Mouse (Mus musculus) kidney, postnatal 0 days (tissue): ENCODE measurements around the gene Ctsz. TPM values are rescaled to one million over a fixed set of nuclear protein-coding genes. Genes with fewer than 3 reads are reported as not detected.

ENCODE experiments used
- ATAC-seq: fragments of 200-750 bp; cut with Nextera tagmentation; replicated peaks from 2 replicates; pipeline ENCODE4 v1.8.0; 2017; ENCODE audit warnings: low read depth, moderate number of reproducible peaks, moderate TSS enrichment, moderate library complexity; ENCODE audit not compliant: low FRiP score
- DNase-seq: peaks from one replicate; pipeline ENCODE4 v3.0.0-alpha.2; 2016; ENCODE audit warnings: low spot score
- H3K27ac ChIP-seq: fragments of 300-500 bp; sonication (generic); 2 replicates; pipeline ENCODE4 v1.5.1; 2014; ENCODE audit warnings: mild to moderate bottlenecking
- H3K27me3 ChIP-seq: fragments of 300-500 bp; sonication (generic); 2 replicates; pipeline ENCODE4 v1.6.1; 2014; ENCODE audit warnings: low read length, mixed read lengths; ENCODE audit not compliant: insufficient read depth
- H3K36me3 ChIP-seq: fragments of 300-500 bp; sonication (generic); 2 replicates; pipeline ENCODE4 v1.6.1; 2014; ENCODE audit warnings: low read length, mixed read lengths; ENCODE audit not compliant: insufficient read depth
- H3K4me1 ChIP-seq: fragments of 300-500 bp; sonication (generic); replicated peaks from 2 replicates; pipeline ENCODE4 v1.6.1; 2014; ENCODE audit warnings: antibody characterized with exemption, low read length, mixed read lengths; ENCODE audit not compliant: insufficient read depth
- H3K4me2 ChIP-seq: fragments of 300-500 bp; sonication (generic); 2 replicates; pipeline ENCODE4 v1.6.1; 2014; ENCODE audit warnings: mild to moderate bottlenecking, low read length, moderate library complexity, mixed read lengths
- H3K4me3 ChIP-seq: fragments of 300-500 bp; sonication (generic); replicated peaks from 2 replicates; pipeline ENCODE4 v1.5.1; 2014; ENCODE audit warnings: low read depth, low read length
- H3K9ac ChIP-seq: fragments of 300-500 bp; sonication (generic); 2 replicates; pipeline ENCODE4 v1.6.1; 2014; ENCODE audit warnings: low read depth, low read length
- H3K9me3 ChIP-seq: fragments of 300-500 bp; sonication (generic); replicated peaks from 2 replicates; pipeline ENCODE4 v1.6.1; 2016; ENCODE audit warnings: low read length, inconsistent platforms, mixed read lengths
- CTCF ChIP-seq: IDR thresholded peaks from 2 replicates; pipeline ENCODE4 v1.5.1; 2016; ENCODE audit warnings: antibody characterized with exemption, low read depth, mild to moderate bottlenecking, moderate library complexity
- WGBS: fragments of 180-500 bp; shearing (Covaris S2); extraction: QIAGEN DNeasy Blood & Tissue Kit; methylation state at CpG from one replicate; pipeline ENCODE4 v1.1.7; 2014; 5-methylcytosine and 5-hydroxymethylcytosine counted together
- polyA plus RNA-seq: library from polyadenylated mRNA; unstranded; fragments of >200 nt; fragmentation: Nextera tagmentation; extraction: Ambion mirVana; gene quantifications from 2 replicates; pipeline ENCODE4 v1.2.1, GENCODE M21; 2015

The Ctsz gene
- polyA plus RNA-seq, 1 experiment from 2014 or later = 131 TPM

GRCm38 (mm10) chr2:174453681-174454080 lies 14.8 kb upstream of the Ctsz start:
- ATAC-seq (peak; percentile 44; the same call in 1 of the 2 replicates), DNase-seq (no peak)
- WGBS = 73% methylated on average over 7 of the region's 7 CpGs
- Histone ChIP-seq H3K4me1 (no peaks in the 10 kb centered on the region), H3K27me3 (no peaks in the 10 kb centered on the region), H3K4me2 (no peak overlapping the region), H3K4me3 (no peak overlapping the region), H3K9ac (no peak overlapping the region), H3K9me3 (no peaks in the 10 kb centered on the region), H3K36me3 (no peaks in the 10 kb centered on the region), H3K27ac (no peak overlapping the region)
- peak; percentile 60 for TF ChIP-seq CTCF

- Histone ChIP-seq H3K4me1 (no peaks in the 10 kb centered on the region), H3K9me3 (no peaks in the 10 kb centered on the region), H3K27me3 (no peaks in the 10 kb centered on the region), H3K4me2 (no peak within 1 kb of the TSS), H3K4me3 (no peak within 1 kb of the TSS), H3K27ac (no peak within 1 kb of the TSS), H3K9ac (no peak within 1 kb of the TSS), H3K36me3 (no peaks in the 10 kb centered on the region)
- WGBS = 68% methylated on average over 4 of the region's 4 CpGs
- no peak for TF ChIP-seq CTCF
- ATAC-seq = no peak
- no peak for DNase-seq
Observed at GRCm38 (mm10) chr2:174450353-174450752, 11.5 kb upstream of the Ctsz start, which contains the start of gene Tubb1. Gene Tubb1 (plus strand): TSS chr2:174450695.

DNA sequence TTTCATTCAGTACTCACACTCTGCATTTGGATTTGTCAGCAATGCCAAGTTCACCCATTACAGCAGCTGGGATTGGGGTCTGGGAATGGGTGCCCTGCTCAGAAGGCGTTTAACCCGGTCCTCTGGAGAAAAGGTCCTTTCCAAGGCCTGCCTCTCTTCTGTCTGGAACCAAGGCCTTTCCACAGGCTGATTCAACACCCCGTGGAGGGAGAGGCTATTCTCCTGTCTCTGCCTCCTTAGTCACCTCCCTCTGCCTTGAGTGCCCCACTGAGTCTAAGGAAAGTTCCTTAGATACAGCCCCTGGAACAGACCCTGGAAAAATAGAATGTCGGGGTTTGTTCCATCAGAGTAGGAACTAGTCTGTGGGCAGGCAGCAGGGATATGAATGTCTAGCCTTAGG lies 9.6 kb upstream of the Ctsz start:
- Histone ChIP-seq H3K9me3 (no peaks in the 10 kb centered on the region), H3K4me3 (no peak overlapping the region), H3K4me2 (no peak overlapping the region), H3K4me1 (0 out of 2 replicates have a peak, but pooled peaks cover 2% of the 10 kb centered on the region), H3K36me3 (no peaks in the 10 kb centered on the region), H3K27ac (no peak overlapping the region), H3K9ac (no peak overlapping the region), H3K27me3 (no peaks in the 10 kb centered on the region)
- WGBS = 85% methylated on average over 4 of the region's 4 CpGs
- ATAC-seq (no peak), DNase-seq (no peak)
- TF ChIP-seq CTCF = no peak

DNA sequence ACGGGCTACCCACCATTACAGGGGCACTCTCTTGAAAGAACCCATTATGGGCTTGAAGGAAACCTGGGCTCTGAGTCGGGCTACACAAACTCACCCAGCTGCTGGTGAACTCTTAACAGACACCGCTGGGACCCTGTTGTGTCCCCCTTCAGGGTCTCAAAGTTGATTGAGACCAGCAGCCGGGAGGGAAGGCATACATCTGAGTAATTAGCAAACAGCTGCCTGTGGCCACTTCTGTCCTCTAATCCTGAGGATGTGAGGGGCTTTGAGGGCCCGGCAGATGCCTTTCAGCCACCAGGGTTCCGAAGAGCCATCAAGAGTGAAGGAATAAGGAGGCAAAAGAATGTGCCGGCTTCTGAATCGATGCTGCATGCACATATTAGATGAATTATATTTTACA lies 8.1 kb upstream of the Ctsz start:
- ATAC-seq = no peak
- DNase-seq = no peak
- Histone ChIP-seq H3K4me2 (no peak overlapping the region), H3K27ac (no peak overlapping the region), H3K36me3 (no peaks in the 10 kb centered on the region), H3K9ac (no peak overlapping the region), H3K4me3 (no peak overlapping the region), H3K27me3 (no peaks in the 10 kb centered on the region), H3K4me1 (0 out of 2 replicates have a peak, but pooled peaks cover 8% of the 10 kb centered on the region), H3K9me3 (no peaks in the 10 kb centered on the region)
- WGBS = 74% methylated on average over 8 of the region's 8 CpGs
- TF ChIP-seq CTCF = no peak

- Histone ChIP-seq H3K9ac (no peak overlapping the region), H3K4me3 (no peak overlapping the region), H3K36me3 (no peaks in the 10 kb centered on the region), H3K4me1 (0 out of 2 replicates have a peak, but pooled peaks cover 8% of the 10 kb centered on the region), H3K27me3 (no peaks in the 10 kb centered on the region), H3K27ac (no peak overlapping the region), H3K4me2 (no peak overlapping the region), H3K9me3 (no peaks in the 10 kb centered on the region)
- TF ChIP-seq CTCF = no peak
- DNase-seq (no peak), ATAC-seq (no peak)
- 41% methylated on average over 7 of the region's 7 CpGs for WGBS
Observed at GRCm38 (mm10) chr2:174446492-174446891, 7.7 kb upstream of the Ctsz start.

GRCm38 (mm10) chr2:174445018-174445417 lies 6.2 kb upstream of the Ctsz start:
- H3K4me1 ChIP-seq = 0 out of 2 replicates have a peak, but pooled peaks cover 8% of the 10 kb centered on the region
- H3K27me3 ChIP-seq = no peaks in the 10 kb centered on the region
- no peak for TF ChIP-seq CTCF
- no peak overlapping the region for H3K9ac ChIP-seq
- H3K9me3 ChIP-seq = no peaks in the 10 kb centered on the region
- H3K27ac ChIP-seq = no peak overlapping the region
- no peaks in the 10 kb centered on the region for H3K36me3 ChIP-seq
- no peak for DNase-seq
- no peak for ATAC-seq
- H3K4me2 ChIP-seq = no peak overlapping the region
- 84% methylated on average over 6 of the region's 6 CpGs for WGBS
- H3K4me3 ChIP-seq = no peak overlapping the region

DNA sequence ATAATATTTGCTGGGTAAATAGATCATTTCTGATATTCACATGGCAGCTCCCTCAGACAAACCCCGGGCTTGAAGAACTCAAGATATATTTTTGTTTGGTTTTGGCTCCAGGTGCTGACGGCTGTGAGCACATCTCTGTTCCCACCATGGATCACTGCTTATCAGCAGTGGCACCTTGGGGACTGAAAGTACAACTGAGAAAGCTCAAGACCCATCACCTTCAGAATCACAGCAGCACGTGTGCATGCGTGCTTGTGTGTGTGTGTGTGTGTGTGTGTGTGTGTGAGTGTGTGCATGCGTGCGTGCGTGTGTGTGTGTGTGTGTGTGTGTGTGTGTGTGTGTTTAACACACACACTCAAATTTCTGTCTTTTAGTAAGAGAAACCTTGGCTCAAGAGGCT lies 5.5 kb upstream of the Ctsz start:
- no peaks in the 10 kb centered on the region for H3K9me3 ChIP-seq
- WGBS = 85% methylated on average over 7 of the region's 7 CpGs
- no peak overlapping the region for H3K9ac ChIP-seq
- H3K27ac ChIP-seq = no peak overlapping the region
- no peak overlapping the region for H3K4me2 ChIP-seq
- ATAC-seq (no peak), DNase-seq (no peak)
- H3K27me3 ChIP-seq = no peaks in the 10 kb centered on the region
- no peak overlapping the region for H3K4me3 ChIP-seq
- H3K4me1 ChIP-seq = 0 out of 2 replicates have a peak, but pooled peaks cover 8% of the 10 kb centered on the region
- TF ChIP-seq CTCF = no peak
- H3K36me3 ChIP-seq = no peaks in the 10 kb centered on the region
